Mouse (Mus musculus) bone marrow macrophage, adult 2 months (primary cell): ENCODE results near the gene Katna1.

Experiments
- CTCF ChIP-seq: IDR thresholded peaks from 2 replicates; pipeline ENCODE4 v1.5.1; 2012; ENCODE audit warnings: low read depth, mild to moderate bottlenecking, low read length, moderate library complexity
- POLR2A ChIP-seq: IDR thresholded peaks from 2 replicates; pipeline ENCODE4 v1.6.1; 2012; ENCODE audit warnings: mild to moderate bottlenecking, low read depth, low read length, borderline replicate concordance

- TF ChIP-seq CTCF (no peak), POLR2A (no peak)
These were observed 54.7 kb downstream of the Katna1 start for GRCm38 (mm10) chr10:7780238-7781176.
